Mouse (Mus musculus) T-helper 2 cell (primary cell): ENCODE measurements around the gene Thy1.

Source experiments
- in situ Hi-C: fragments of 300-600 bp; cut with MboI, MseI; formaldehyde crosslinking; loops from one replicate; pipeline ENCODE4 v1.15.1; 2025; ENCODE audit warnings: high pct_unique_total_duplicates

The Thy1 gene

GRCm38 (mm10) chr9:44080953-44081352 is 37.8 kb downstream of the Thy1 start:
- in situ Hi-C loops = loop anchor here (10.0 to 25.0 kb wide), 2 partner anchors 344 to 526 kb away; partner anchors contain the start of gene Nectin1

- in situ Hi-C loops = loop anchor here (10.0 to 25.0 kb wide), 2 partner anchors 344 to 527 kb away; partner anchors contain the start of gene Nectin1
These were observed 38.4 kb downstream of the Thy1 start for GRCm38 (mm10) chr9:44081581-44081980.

- in situ Hi-C loops = loop anchor here (10.0 to 25.0 kb wide), 2 partner anchors 345 to 527 kb away; partner anchors contain the start of gene Nectin1
These were observed 39.1 kb downstream of the Thy1 start for GRCm38 (mm10) chr9:44082266-44082665.

- in situ Hi-C loops = loop anchor here (10.0 to 25.0 kb wide), 2 partner anchors 346 to 529 kb away; partner anchors contain the start of gene Nectin1
These were observed 40.4 kb downstream of the Thy1 start for GRCm38 (mm10) chr9:44083392-44084121.

GRCm38 (mm10) chr9:44084236-44084635 is 41.1 kb downstream of the Thy1 start:
- in situ Hi-C loops = loop anchor here (10.0 to 25.0 kb wide), 2 partner anchors 347 to 529 kb away; partner anchors contain the start of gene Nectin1

- in situ Hi-C loops = loop anchor here (10.0 to 25.0 kb wide), 2 partner anchors 347 to 530 kb away; partner anchors contain the start of gene Nectin1
These were observed 41.6 kb downstream of the Thy1 start for GRCm38 (mm10) chr9:44084659-44085229.

GRCm38 (mm10) chr9:44085276-44085675 is 42.1 kb downstream of the Thy1 start:
- in situ Hi-C loops = loop anchor here (10.0 to 25.0 kb wide), 2 partner anchors 348 to 530 kb away; partner anchors contain the start of gene Nectin1

GRCm38 (mm10) chr9:44085741-44086665 is 42.8 kb downstream of the Thy1 start:
- in situ Hi-C loops = loop anchor here (10.0 to 25.0 kb wide), 2 partner anchors 349 to 531 kb away; partner anchors contain the start of gene Nectin1

- in situ Hi-C loops = loop anchor here (10.0 to 25.0 kb wide), 2 partner anchors 350 to 532 kb away; partner anchors contain the start of gene Nectin1
These were observed 43.8 kb downstream of the Thy1 start for GRCm38 (mm10) chr9:44086960-44087359.

- in situ Hi-C loops = loop anchor here (10.0 to 25.0 kb wide), 2 partner anchors 351 to 533 kb away; partner anchors contain the start of gene Nectin1
These were observed 44.7 kb downstream of the Thy1 start for GRCm38 (mm10) chr9:44087761-44088455.

GRCm38 (mm10) chr9:44088877-44089608 is 45.9 kb downstream of the Thy1 start:
- in situ Hi-C loops = loop anchor here (10.0 to 25.0 kb wide), 2 partner anchors 352 to 534 kb away; partner anchors contain the start of gene Nectin1

- in situ Hi-C loops = loop anchor here (25.0 kb wide), 1 partner anchor 357 kb away; the partner anchor contains the start of gene Nectin1
These were observed 50.7 kb downstream of the Thy1 start for GRCm38 (mm10) chr9:44093612-44094503.

GRCm38 (mm10) chr9:44094737-44095136 is 51.6 kb downstream of the Thy1 start:
- in situ Hi-C loops = loop anchor here (25.0 kb wide), 1 partner anchor 357 kb away; the partner anchor contains the start of gene Nectin1

- in situ Hi-C loops = loop anchor here (25.0 kb wide), 1 partner anchor 358 kb away; the partner anchor contains the start of gene Nectin1
These were observed 52.6 kb downstream of the Thy1 start for GRCm38 (mm10) chr9:44095781-44096180.

- in situ Hi-C loops = loop anchor here (25.0 kb wide), 1 partner anchor 359 kb away; the partner anchor contains the start of gene Nectin1
These were observed 53.4 kb downstream of the Thy1 start for GRCm38 (mm10) chr9:44096536-44096935.
